Mouse (Mus musculus) forebrain, embryonic 13.5 days (tissue): ENCODE measurements around the gene Prr30. TPM values are rescaled to one million over a fixed set of nuclear protein-coding genes. Genes with fewer than 3 reads are reported as not detected.
"Not testable (repeated sequence)": the region's sequence is repeated elsewhere in the genome, so short reads cannot be mapped to it uniquely, and the experiment has no call there.

ENCODE experiments used
- ATAC-seq: fragments of 200-750 bp; cut with Nextera tagmentation; 2 replicates; pipeline ENCODE4 v1.8.0; 2017
- H3K27ac ChIP-seq: fragments of 300-500 bp; sonication (generic); 2 replicates; pipeline ENCODE4 v1.5.1; 2015; ENCODE audit warnings: inconsistent platforms, mild to moderate bottlenecking, moderate library complexity
- H3K27me3 ChIP-seq: fragments of 300-500 bp; sonication (generic); 2 replicates; pipeline ENCODE4 v1.6.1; 2015; ENCODE audit warnings: mild to moderate bottlenecking, inconsistent platforms
- H3K36me3 ChIP-seq: fragments of 300-500 bp; sonication (generic); 2 replicates; pipeline ENCODE4 v1.6.1; 2015; ENCODE audit warnings: mild to moderate bottlenecking, inconsistent platforms; ENCODE audit not compliant: poor library complexity, severe bottlenecking
- H3K4me1 ChIP-seq: fragments of 300-500 bp; sonication (generic); 2 replicates; pipeline ENCODE4 v1.6.1; 2015; ENCODE audit warnings: inconsistent platforms
- H3K4me2 ChIP-seq: fragments of 300-500 bp; sonication (generic); 2 replicates; pipeline ENCODE4 v1.6.1; 2015; ENCODE audit warnings: inconsistent platforms, mild to moderate bottlenecking, moderate library complexity
- H3K4me3 ChIP-seq: fragments of 300-500 bp; sonication (generic); 2 replicates; pipeline ENCODE4 v1.5.1; 2015; ENCODE audit warnings: mild to moderate bottlenecking, inconsistent platforms
- H3K9ac ChIP-seq: fragments of 300-500 bp; sonication (generic); 2 replicates; pipeline ENCODE4 v1.6.1; 2015; ENCODE audit warnings: mild to moderate bottlenecking, inconsistent platforms
- H3K9me3 ChIP-seq: fragments of 300-500 bp; sonication (generic); replicated peaks from 2 replicates; pipeline ENCODE4 v1.6.1; 2016; ENCODE audit warnings: inconsistent platforms
- whole genome bisulfite sequencing: fragments of 180-500 bp; shearing (Covaris S2); methylation state at CpG from one replicate; pipeline ENCODE4 v1.1.7; 2015; 5-methylcytosine and 5-hydroxymethylcytosine counted together
- polyA plus RNA-seq: library from polyadenylated mRNA; unstranded; fragments of >200 nt; fragmentation: Nextera tagmentation; extraction: Ambion mirVana; gene quantifications from 2 replicates; pipeline ENCODE4 v1.2.1, GENCODE M21; 2015

The Prr30 gene
- polyA plus RNA-seq = not detected in 2 replicates

DNA sequence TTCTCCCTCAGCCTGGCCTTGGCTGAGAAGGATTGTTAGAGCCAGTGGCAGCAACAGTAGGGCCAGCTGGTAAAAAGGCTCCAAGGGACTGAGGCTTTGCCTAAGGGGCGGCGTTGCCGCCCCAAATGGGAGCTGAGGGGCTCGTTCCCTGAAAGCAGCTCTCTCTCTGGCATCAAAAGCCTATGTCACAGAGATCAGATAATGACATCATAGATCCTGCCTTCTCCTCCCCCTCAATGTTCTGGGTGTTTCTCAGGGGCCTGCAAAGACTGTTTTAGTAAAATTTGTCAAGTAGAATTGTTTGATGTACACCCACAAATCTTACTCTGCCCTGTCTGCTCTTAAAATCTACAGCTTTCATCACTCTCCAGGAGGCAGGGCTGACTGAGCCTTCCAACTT lies at the start of gene Prr30:
Prr30 (minus strand) TSS at position 101 of the 400 bp plus-strand sequence.
- WGBS = 65% methylated on average over 4 of the region's 4 CpGs

DNA sequence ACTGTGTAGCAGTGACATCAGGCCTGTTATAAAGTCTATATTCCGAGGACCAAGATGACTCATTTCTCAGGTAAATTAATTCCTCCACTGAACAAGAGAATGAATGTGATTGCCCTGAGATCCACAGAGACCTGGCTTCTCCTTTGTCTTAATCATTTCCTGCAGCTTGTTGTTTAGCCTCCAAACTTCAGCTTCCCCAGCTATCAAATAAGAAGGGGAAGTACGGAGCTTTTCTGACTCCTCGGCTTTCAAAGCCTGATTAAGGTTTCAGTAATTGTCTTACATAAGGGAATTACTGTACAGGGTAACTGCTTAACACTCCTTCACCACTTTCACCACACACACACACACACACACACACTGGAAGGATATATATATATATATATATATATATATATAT lies 46.7 kb upstream of the Prr30 start:
- Histone ChIP-seq H3K27ac (no peak overlapping the region), H3K4me1 (no peaks in the 10 kb centered on the region), H3K9me3 (no peaks in the 10 kb centered on the region), H3K36me3 (no peaks in the 10 kb centered on the region), H3K4me2 (no peak overlapping the region), H3K9ac (no peak overlapping the region), H3K4me3 (no peak overlapping the region), H3K27me3 (no peaks in the 10 kb centered on the region)
- ATAC-seq = no peak
- whole genome bisulfite sequencing = 84% methylated on average over 3 of the region's 3 CpGs

More for the DNA sequence above, at the start of gene Prr30:
- Histone ChIP-seq H3K27ac (no peak within 1 kb of the TSS), H3K9ac (no peak within 1 kb of the TSS), H3K4me3 (no peak within 1 kb of the TSS), H3K4me2 (no peak within 1 kb of the TSS), H3K27me3 (no peaks in the 10 kb centered on the region), H3K4me1 (no peaks in the 10 kb centered on the region), H3K9me3 (no peaks in the 10 kb centered on the region), H3K36me3 (no peaks in the 10 kb centered on the region)
- no peak for ATAC-seq

DNA sequence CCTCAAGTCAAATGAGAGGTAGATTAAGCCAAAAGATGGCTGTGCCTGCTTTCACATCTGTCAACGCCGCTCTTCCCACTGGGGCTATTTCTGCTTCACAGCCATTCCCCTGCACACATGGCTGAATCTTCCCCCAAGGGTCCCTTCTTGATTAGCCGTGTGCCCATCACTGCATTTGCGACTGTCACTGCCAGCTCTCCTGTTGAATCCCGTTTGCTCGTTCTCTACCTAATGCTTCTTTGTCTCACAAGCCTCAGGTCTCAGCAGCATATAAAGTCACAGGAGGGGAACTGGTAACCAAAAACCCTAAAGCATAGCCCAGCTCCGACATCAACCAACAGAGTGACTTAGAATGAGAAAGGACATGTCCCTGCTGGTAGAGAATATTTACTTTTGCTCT lies 45.6 kb upstream of the Prr30 start:
- H3K4me3 ChIP-seq = no peak overlapping the region
- ATAC-seq = no peak
- no peaks in the 10 kb centered on the region for H3K27me3 ChIP-seq
- no peak overlapping the region for H3K4me2 ChIP-seq
- H3K36me3 ChIP-seq = no peaks in the 10 kb centered on the region
- no peak overlapping the region for H3K27ac ChIP-seq
- H3K9ac ChIP-seq = no peak overlapping the region
- 72% methylated on average over 7 of the region's 7 CpGs for WGBS
- H3K9me3 ChIP-seq = no peaks in the 10 kb centered on the region
- no peaks in the 10 kb centered on the region for H3K4me1 ChIP-seq

DNA sequence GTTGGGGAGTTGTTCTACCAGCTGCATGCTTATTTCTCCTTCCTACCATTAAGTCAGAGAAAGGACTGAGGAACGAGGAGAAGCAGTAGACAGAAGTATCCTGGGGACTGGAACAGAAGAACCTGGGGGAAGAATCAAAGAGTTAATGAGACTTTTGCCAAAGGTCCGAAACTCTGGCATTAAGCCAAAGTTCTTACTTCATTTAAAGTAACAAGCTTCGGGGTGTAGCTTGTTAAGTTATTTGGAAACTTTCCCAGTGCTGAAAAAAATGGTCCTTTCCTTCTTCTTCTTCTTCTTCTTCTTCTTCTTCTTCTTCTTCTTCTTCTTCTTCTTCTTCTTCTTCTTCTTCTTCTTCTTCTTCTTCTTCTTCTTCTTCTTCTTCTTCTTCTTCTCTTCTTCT lies 44.3 kb upstream of the Prr30 start:
- not testable (repeated sequence) for H3K4me1 ChIP-seq, H3K9me3 ChIP-seq, H3K4me2 ChIP-seq, H3K36me3 ChIP-seq, H3K27me3 ChIP-seq, H3K4me3 ChIP-seq, ATAC-seq, H3K27ac ChIP-seq, H3K9ac ChIP-seq
- 52% methylated on average over 3 of the region's 3 CpGs for WGBS

DNA sequence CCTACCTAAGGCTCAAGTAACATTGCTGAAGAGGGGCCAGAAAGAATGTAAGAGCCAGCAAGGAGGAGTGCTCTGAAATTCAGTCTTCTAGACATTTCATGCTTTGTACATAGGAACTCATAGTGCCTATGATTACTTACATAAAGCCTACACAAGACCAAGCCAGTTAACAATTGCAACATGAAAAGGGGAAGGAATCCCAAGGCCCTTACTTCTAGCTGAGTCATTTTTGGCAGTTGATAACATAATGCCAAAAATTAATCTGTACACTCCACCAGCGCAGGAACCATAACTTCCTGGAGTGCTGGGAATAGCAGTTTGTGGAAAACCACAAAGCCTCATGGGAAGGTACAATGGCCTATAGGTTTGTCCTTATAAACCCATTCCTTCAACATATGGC lies 37.8 kb upstream of the Prr30 start:
- H3K9ac ChIP-seq = no peak overlapping the region
- H3K4me3 ChIP-seq = no peak overlapping the region
- no peaks in the 10 kb centered on the region for H3K4me1 ChIP-seq
- no peak overlapping the region for H3K27ac ChIP-seq
- no peaks in the 10 kb centered on the region for H3K36me3 ChIP-seq
- H3K9me3 ChIP-seq = no peaks in the 10 kb centered on the region
- H3K4me2 ChIP-seq = no peak overlapping the region
- H3K27me3 ChIP-seq = no peaks in the 10 kb centered on the region
- 90% methylated on average over 1 of the region's 1 CpGs for WGBS
- no peak for ATAC-seq

DNA sequence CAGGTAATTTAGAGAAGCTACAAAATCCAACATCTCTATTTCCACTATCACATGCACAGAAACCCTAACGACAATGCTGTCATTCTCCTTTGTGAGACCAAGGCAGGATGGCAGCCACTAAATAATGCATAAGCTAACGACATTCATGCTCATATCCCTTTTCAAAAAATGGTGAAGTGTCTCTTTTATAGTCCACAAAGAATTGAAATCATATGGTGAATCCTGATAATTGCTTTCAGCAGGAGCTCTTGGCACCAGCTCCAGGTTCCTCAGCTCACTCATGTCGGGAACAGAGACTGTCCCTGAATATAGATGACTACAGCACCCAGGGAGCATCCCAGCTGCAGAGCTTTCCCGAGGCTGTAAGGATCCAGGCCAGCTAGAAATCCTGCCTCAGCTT lies 28.9 kb upstream of the Prr30 start:
- no peaks in the 10 kb centered on the region for H3K9me3 ChIP-seq
- 19% methylated on average over 4 of the region's 4 CpGs for WGBS
- H3K27me3 ChIP-seq = no peaks in the 10 kb centered on the region
- H3K4me2 ChIP-seq = no peak overlapping the region
- H3K27ac ChIP-seq = no peak overlapping the region
- H3K36me3 ChIP-seq = no peaks in the 10 kb centered on the region
- no peak overlapping the region for H3K4me3 ChIP-seq
- no peak overlapping the region for H3K9ac ChIP-seq
- no peaks in the 10 kb centered on the region for H3K4me1 ChIP-seq
- peak; percentile 80 for ATAC-seq

DNA sequence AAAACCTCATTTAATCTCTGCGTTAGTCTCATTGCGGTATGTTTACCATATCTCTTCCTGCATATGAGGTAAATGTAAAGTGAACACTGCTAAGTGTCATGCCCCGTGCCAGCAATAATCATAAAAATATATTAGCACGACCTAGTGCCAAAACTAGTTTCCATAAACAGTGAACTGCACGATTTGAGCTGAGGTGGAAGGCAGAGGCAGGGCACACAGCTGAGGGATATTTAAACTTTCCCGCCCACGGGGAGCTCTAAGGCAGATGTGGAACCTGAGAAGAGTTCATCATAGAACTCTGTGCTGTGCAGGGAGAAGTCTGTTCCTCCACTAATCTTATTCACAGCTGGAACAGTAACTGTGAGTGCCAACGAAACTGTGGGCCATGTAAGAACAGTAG lies 22.2 kb upstream of the Prr30 start:
- Histone ChIP-seq H3K27me3 (no peaks in the 10 kb centered on the region), H3K36me3 (no peaks in the 10 kb centered on the region), H3K4me3 (no peak overlapping the region), H3K9me3 (no peaks in the 10 kb centered on the region), H3K9ac (no peak overlapping the region), H3K4me2 (no peak overlapping the region), H3K27ac (no peak overlapping the region), H3K4me1 (no peaks in the 10 kb centered on the region)
- ATAC-seq = no peak
- 89% methylated on average over 8 of the region's 8 CpGs for WGBS

DNA sequence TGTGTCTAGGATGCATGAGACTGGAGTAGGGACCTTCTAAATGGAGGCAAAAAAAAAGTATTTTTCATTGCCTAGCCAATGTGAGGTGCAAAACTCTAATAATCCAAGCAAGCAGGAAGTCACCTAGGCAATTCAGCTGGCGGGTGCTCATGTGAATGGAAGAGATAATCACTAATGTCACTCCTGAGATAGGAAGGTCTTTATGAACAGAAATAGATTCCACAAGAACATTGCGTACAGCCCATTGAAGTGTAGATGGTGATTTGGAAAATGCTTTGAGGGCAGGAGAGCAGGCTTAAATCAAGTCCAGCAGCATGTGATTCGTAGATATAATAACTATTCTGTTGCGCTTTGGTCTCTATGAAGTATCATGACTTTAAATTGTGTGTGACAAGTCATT lies 27.9 kb downstream of the Prr30 start:
- no peaks in the 10 kb centered on the region for H3K36me3 ChIP-seq
- H3K4me3 ChIP-seq = no peak overlapping the region
- H3K27me3 ChIP-seq = no peaks in the 10 kb centered on the region
- ATAC-seq = no peak
- H3K4me1 ChIP-seq = no peaks in the 10 kb centered on the region
- 88% methylated on average over 4 of the region's 4 CpGs for WGBS
- no peak overlapping the region for H3K9ac ChIP-seq
- no peaks in the 10 kb centered on the region for H3K9me3 ChIP-seq
- H3K27ac ChIP-seq = no peak overlapping the region
- no peak overlapping the region for H3K4me2 ChIP-seq
